Mouse (Mus musculus): ENCODE measurements around the gene Snx29. TPM values are rescaled to one million over a fixed set of nuclear protein-coding genes. Genes with fewer than 3 reads are reported as not detected.

Gene Snx29
- polyA plus RNA-seq, 1 experiment from 2014 or later, result 9.5 TPM

GRCm38 (mm10) chr16:11624121-11624520, 301.4 kb downstream of the Snx29 start:
- Histone ChIP-seq H3K9ac (ENCODE audit: low read length) (no peak overlapping the region), H3K27ac (replicated peaks; ENCODE audit: low read depth, low read length) (no peak overlapping the region), H3K4me3 (ENCODE audit: low read depth, low read length) (no peak overlapping the region), H3K27me3 (ENCODE audit: control insufficient read depth, insufficient read depth, low read length) (no peaks in the 10 kb centered on the region), H3K9me3 (ENCODE audit: control insufficient read depth, low read length) (no peaks in the 10 kb centered on the region), H3K36me3 (ENCODE audit: control insufficient read depth, insufficient read depth, low read length) (no peaks in the 10 kb centered on the region), H3K4me2 (ENCODE audit: low read depth, severe bottlenecking) (no peak overlapping the region), H3K4me1 (ENCODE audit: control insufficient read depth, insufficient read depth, low read length) (no peaks in the 10 kb centered on the region)
- DNase-seq (ENCODE audit: low spot score), result no peak
- WGBS, result 77% methylated on average over 2 of the region's 2 CpGs
- ATAC-seq (ENCODE audit: insufficient number of reproducible peaks, low FRiP score, low TSS enrichment, low read depth), result no peak

- no peak for DNase-seq (ENCODE audit: low spot score)
- no peak for ATAC-seq (ENCODE audit: insufficient number of reproducible peaks, low FRiP score, low TSS enrichment, low read depth)
Observed at GRCm38 (mm10) chr16:11626004-11626481, 303.3 kb downstream of the Snx29 start.

GRCm38 (mm10) chr16:11626616-11627015, 303.9 kb downstream of the Snx29 start:
- no peak overlapping the region for H3K4me3 ChIP-seq (ENCODE audit: low read depth, low read length)
- H3K27ac ChIP-seq (replicated peaks; ENCODE audit: low read depth, low read length), result no peak overlapping the region
- no peaks in the 10 kb centered on the region for H3K4me1 ChIP-seq (ENCODE audit: control insufficient read depth, insufficient read depth, low read length)
- DNase-seq (ENCODE audit: low spot score), result no peak
- 84% methylated on average over 2 of the region's 2 CpGs for WGBS
- H3K27me3 ChIP-seq (ENCODE audit: control insufficient read depth, insufficient read depth, low read length), result no peaks in the 10 kb centered on the region
- H3K36me3 ChIP-seq (ENCODE audit: control insufficient read depth, insufficient read depth, low read length), result no peaks in the 10 kb centered on the region
- no peaks in the 10 kb centered on the region for H3K9me3 ChIP-seq (ENCODE audit: control insufficient read depth, low read length)
- no peak for ATAC-seq (ENCODE audit: insufficient number of reproducible peaks, low FRiP score, low TSS enrichment, low read depth)
- no peak overlapping the region for H3K4me2 ChIP-seq (ENCODE audit: low read depth, severe bottlenecking)
- H3K9ac ChIP-seq (ENCODE audit: low read length), result no peak overlapping the region

More at GRCm38 (mm10) chr16:11626004-11626481, 303.3 kb downstream of the Snx29 start:
- H3K4me3 ChIP-seq (ENCODE audit: low read depth, low read length), result no peak overlapping the region
- 93% methylated on average over 1 of the region's 1 CpGs for WGBS
- no peaks in the 10 kb centered on the region for H3K27me3 ChIP-seq (ENCODE audit: control insufficient read depth, insufficient read depth, low read length)
- H3K36me3 ChIP-seq (ENCODE audit: control insufficient read depth, insufficient read depth, low read length), result no peaks in the 10 kb centered on the region
- no peak overlapping the region for H3K27ac ChIP-seq (replicated peaks; ENCODE audit: low read depth, low read length)
- H3K9ac ChIP-seq (ENCODE audit: low read length), result no peak overlapping the region
- H3K4me2 ChIP-seq (ENCODE audit: low read depth, severe bottlenecking), result no peak overlapping the region
- no peaks in the 10 kb centered on the region for H3K4me1 ChIP-seq (ENCODE audit: control insufficient read depth, insufficient read depth, low read length)
- H3K9me3 ChIP-seq (ENCODE audit: control insufficient read depth, low read length), result no peaks in the 10 kb centered on the region

- no peak overlapping the region for H3K4me3 ChIP-seq (ENCODE audit: low read depth, low read length)
- no peak overlapping the region for H3K9ac ChIP-seq (ENCODE audit: low read length)
- no peaks in the 10 kb centered on the region for H3K9me3 ChIP-seq (ENCODE audit: control insufficient read depth, low read length)
- H3K27ac ChIP-seq (replicated peaks; ENCODE audit: low read depth, low read length), result no peak overlapping the region
- no peaks in the 10 kb centered on the region for H3K27me3 ChIP-seq (ENCODE audit: control insufficient read depth, insufficient read depth, low read length)
- ATAC-seq (ENCODE audit: insufficient number of reproducible peaks, low FRiP score, low TSS enrichment, low read depth) (no peak), DNase-seq (ENCODE audit: low spot score) (no peak)
- H3K4me2 ChIP-seq (ENCODE audit: low read depth, severe bottlenecking), result no peak overlapping the region
- H3K36me3 ChIP-seq (ENCODE audit: control insufficient read depth, insufficient read depth, low read length), result no peaks in the 10 kb centered on the region
- WGBS, result 83% methylated on average over 9 of the region's 9 CpGs
- no peaks in the 10 kb centered on the region for H3K4me1 ChIP-seq (ENCODE audit: control insufficient read depth, insufficient read depth, low read length)
Observed at GRCm38 (mm10) chr16:11627866-11628638, 305.3 kb downstream of the Snx29 start.

- no peak overlapping the region for H3K4me3 ChIP-seq (ENCODE audit: low read depth, low read length)
- no peak for DNase-seq (ENCODE audit: low spot score)
- H3K9me3 ChIP-seq (ENCODE audit: control insufficient read depth, low read length), result no peaks in the 10 kb centered on the region
- H3K27me3 ChIP-seq (ENCODE audit: control insufficient read depth, insufficient read depth, low read length), result no peaks in the 10 kb centered on the region
- no peaks in the 10 kb centered on the region for H3K36me3 ChIP-seq (ENCODE audit: control insufficient read depth, insufficient read depth, low read length)
- ATAC-seq (ENCODE audit: insufficient number of reproducible peaks, low FRiP score, low TSS enrichment, low read depth), result no peak
- WGBS, result 90% methylated on average over 7 of the region's 7 CpGs
- no peak overlapping the region for H3K9ac ChIP-seq (ENCODE audit: low read length)
- H3K4me2 ChIP-seq (ENCODE audit: low read depth, severe bottlenecking), result no peak overlapping the region
- H3K27ac ChIP-seq (replicated peaks; ENCODE audit: low read depth, low read length), result no peak overlapping the region
- no peaks in the 10 kb centered on the region for H3K4me1 ChIP-seq (ENCODE audit: control insufficient read depth, insufficient read depth, low read length)
Observed at GRCm38 (mm10) chr16:11629704-11630103, 307.0 kb downstream of the Snx29 start.

- Histone ChIP-seq H3K9me3 (ENCODE audit: control insufficient read depth, low read length) (no peaks in the 10 kb centered on the region), H3K4me3 (ENCODE audit: low read depth, low read length) (no peak overlapping the region), H3K4me1 (ENCODE audit: control insufficient read depth, insufficient read depth, low read length) (no peaks in the 10 kb centered on the region), H3K36me3 (ENCODE audit: control insufficient read depth, insufficient read depth, low read length) (no peaks in the 10 kb centered on the region), H3K9ac (ENCODE audit: low read length) (no peak overlapping the region), H3K27ac (replicated peaks; ENCODE audit: low read depth, low read length) (no peak overlapping the region), H3K4me2 (ENCODE audit: low read depth, severe bottlenecking) (no peak overlapping the region), H3K27me3 (ENCODE audit: control insufficient read depth, insufficient read depth, low read length) (no peaks in the 10 kb centered on the region)
- WGBS, result 64% methylated on average over 5 of the region's 5 CpGs
- DNase-seq (ENCODE audit: low spot score) (no peak), ATAC-seq (ENCODE audit: insufficient number of reproducible peaks, low FRiP score, low TSS enrichment, low read depth) (no peak)
Observed at GRCm38 (mm10) chr16:11630489-11630888, 307.8 kb downstream of the Snx29 start.

GRCm38 (mm10) chr16:11632205-11632747, 309.6 kb downstream of the Snx29 start:
- Histone ChIP-seq H3K27ac (replicated peaks; ENCODE audit: low read depth, low read length) (no peak overlapping the region), H3K27me3 (ENCODE audit: control insufficient read depth, insufficient read depth, low read length) (no peaks in the 10 kb centered on the region), H3K4me2 (ENCODE audit: low read depth, severe bottlenecking) (no peak overlapping the region), H3K4me1 (ENCODE audit: control insufficient read depth, insufficient read depth, low read length) (0 out of 2 replicates have a peak, but pooled peaks cover 5% of the 10 kb centered on the region), H3K4me3 (ENCODE audit: low read depth, low read length) (no peak overlapping the region), H3K36me3 (ENCODE audit: control insufficient read depth, insufficient read depth, low read length) (no peaks in the 10 kb centered on the region), H3K9me3 (ENCODE audit: control insufficient read depth, low read length) (no peaks in the 10 kb centered on the region), H3K9ac (ENCODE audit: low read length) (no peak overlapping the region)
- ATAC-seq (ENCODE audit: insufficient number of reproducible peaks, low FRiP score, low TSS enrichment, low read depth), result no peak
- 85% methylated on average over 2 of the region's 2 CpGs for WGBS
- no peak for DNase-seq (ENCODE audit: low spot score)

GRCm38 (mm10) chr16:11636196-11636733, 313.6 kb downstream of the Snx29 start:
- Histone ChIP-seq H3K9me3 (ENCODE audit: control insufficient read depth, low read length) (no peaks in the 10 kb centered on the region), H3K27me3 (ENCODE audit: control insufficient read depth, insufficient read depth, low read length) (no peaks in the 10 kb centered on the region), H3K4me1 (ENCODE audit: control insufficient read depth, insufficient read depth, low read length) (0 out of 2 replicates have a peak, but pooled peaks cover 5% of the 10 kb centered on the region), H3K9ac (ENCODE audit: low read length) (no peak overlapping the region), H3K36me3 (ENCODE audit: control insufficient read depth, insufficient read depth, low read length) (no peaks in the 10 kb centered on the region), H3K4me3 (ENCODE audit: low read depth, low read length) (no peak overlapping the region), H3K4me2 (ENCODE audit: low read depth, severe bottlenecking) (no peak overlapping the region), H3K27ac (replicated peaks; ENCODE audit: low read depth, low read length) (no peak overlapping the region)
- ATAC-seq (ENCODE audit: insufficient number of reproducible peaks, low FRiP score, low TSS enrichment, low read depth), result no peak
- DNase-seq (ENCODE audit: low spot score), result no peak
- 57% methylated on average over 7 of the region's 7 CpGs for WGBS

All from limb, embryonic 11.5 days (tissue).